Mouse (Mus musculus) MEL (cell line): ENCODE measurements at regions not wholly inside any gene's neighbourhood (a gene's known extent, or its start where the extent isn't known, plus 50 kb on each side); places are given as distances from the start of the nearest gene placed in this dataset.

Experiments
- CHD2 ChIP-seq: IDR thresholded peaks from 2 replicates; pipeline ENCODE4 v1.6.1; 2011; ENCODE audit warnings: low read length, improper control_type of control experiment
- CTCF ChIP-seq, 3 experiments: IDR thresholded peaks in 2 of 3; conservative IDR thresholded peaks in 1 of 3; 2 replicates each; pipeline ENCODE4 v1.5.1; 2011 to 2012; ENCODE audit warnings: low read length in 3 of 3, low read depth in 2 of 3, mild to moderate bottlenecking in 2 of 3, improper control_type of control experiment in 1 of 3, inconsistent platforms in 1 of 3, mixed read lengths in 1 of 3, moderate library complexity in 1 of 3; ENCODE audit not compliant: control insufficient read depth in 1 of 3, insufficient read depth in 1 of 3, poor library complexity in 1 of 3, severe bottlenecking in 1 of 3
- ELF1 ChIP-seq: IDR thresholded peaks from 2 replicates; pipeline ENCODE4 v1.6.1; 2014; ENCODE audit warnings: low read depth, mild to moderate bottlenecking, inconsistent platforms, low read length, improper control_type of control experiment, moderate library complexity
- JUND ChIP-seq: IDR thresholded peaks from 2 replicates; pipeline ENCODE4 v1.6.1; 2011; ENCODE audit warnings: low read depth, mild to moderate bottlenecking, improper control_type of control experiment, low read length
- KAT2A ChIP-seq: conservative IDR thresholded peaks from 2 replicates; pipeline ENCODE4 v1.6.1; 2012; ENCODE audit warnings: low read depth, low read length, improper control_type of control experiment, inconsistent platforms
- NELFE ChIP-seq: IDR thresholded peaks from 2 replicates; pipeline ENCODE4 v1.6.1; 2011; ENCODE audit warnings: low read depth, low read length, improper control_type of control experiment
- NRF1 ChIP-seq: IDR thresholded peaks from 2 replicates; pipeline ENCODE4 v1.6.1; 2014; ENCODE audit warnings: low read depth, mild to moderate bottlenecking, inconsistent platforms, low read length, improper control_type of control experiment, moderate library complexity; ENCODE audit not compliant: poor library complexity, insufficient read depth, severe bottlenecking
- POLR2A ChIP-seq, 2 experiments: IDR thresholded peaks; 2 replicates each; pipeline ENCODE4 v1.6.1; 2011 to 2012; ENCODE audit warnings: low read length in 2 of 2, mild to moderate bottlenecking in 2 of 2, control low read depth in 1 of 2, improper control_type of control experiment in 1 of 2, low read depth in 1 of 2, moderate library complexity in 1 of 2; ENCODE audit not compliant: control insufficient read depth in 1 of 2, insufficient read depth in 1 of 2, poor library complexity in 1 of 2
- POLR2AphosphoS2 ChIP-seq: IDR thresholded peaks from 2 replicates; pipeline ENCODE4 v1.6.1; 2011; ENCODE audit warnings: low read length, improper control_type of control experiment
- POLR2AphosphoS5 ChIP-seq: IDR thresholded peaks from 2 replicates; pipeline ENCODE4 v1.6.1; 2012; ENCODE audit warnings: low read depth, borderline replicate concordance, mild to moderate bottlenecking, inconsistent platforms, low read length, moderate library complexity, mixed read lengths
- RCOR1 ChIP-seq: IDR thresholded peaks from 2 replicates; pipeline ENCODE4 v1.6.1; 2012; ENCODE audit warnings: low read depth, mild to moderate bottlenecking, inconsistent platforms, low read length, improper control_type of control experiment
- TAL1 ChIP-seq: IDR thresholded peaks from 2 replicates; pipeline ENCODE4 v1.6.1; 2012; ENCODE audit warnings: mild to moderate bottlenecking, inconsistent platforms, low read length, moderate library complexity, mixed read lengths
- ZC3H11A ChIP-seq: IDR thresholded peaks from 2 replicates; pipeline ENCODE4 v1.6.1; 2012; ENCODE audit warnings: low read depth, mild to moderate bottlenecking, inconsistent platforms, low read length, improper control_type of control experiment
- ZKSCAN1 ChIP-seq: IDR thresholded peaks from 2 replicates; pipeline ENCODE4 v1.6.1; 2012; ENCODE audit warnings: low read depth, mild to moderate bottlenecking, inconsistent platforms, low read length, improper control_type of control experiment, moderate library complexity

GRCm38 (mm10) chr11:41010096-41010495, 255.0 kb upstream of the Ccng1 start:
- TF ChIP-seq JUND (no peak), POLR2A (IDR thresholded peaks at IDR 0.05; ENCODE audit: control insufficient read depth in 1 of 2, insufficient read depth in 1 of 2, low read depth in 1 of 2, low read length in 2 of 2, poor library complexity in 1 of 2) (no peak), ZKSCAN1 (no peak), TAL1 (no peak), CTCF (IDR thresholded peaks at IDR 0.05 in 2 of 3, conservative IDR thresholded peaks at IDR 0.05 in 1 of 3; ENCODE audit: control insufficient read depth in 1 of 3, insufficient read depth in 1 of 3, low read depth in 2 of 3, low read length in 3 of 3, poor library complexity in 1 of 3, severe bottlenecking in 1 of 3) (no peak), KAT2A (no peak), ZC3H11A (no peak), NRF1 (no peak), RCOR1 (no peak), POLR2AphosphoS2 (no peak), NELFE (no peak), CHD2 (no peak), ELF1 (no peak), POLR2AphosphoS5 (no peak)
